Mouse (Mus musculus): Measurements from ENCODE around the gene Tff1. TPM values are rescaled to one million over a fixed set of nuclear protein-coding genes. Genes with fewer than 3 reads are reported as not detected.

The Tff1 gene
- polyA plus RNA-seq, 1 experiment, result not detected

GRCm38 (mm10) chr17:31133776-31134175 lies 31.3 kb downstream of the Tff1 start:
- H3K4me1 ChIP-seq (ENCODE audit: control insufficient read depth, insufficient read depth, low read length), result peaks cover 37% of the 10 kb centered on the region
- H3K27me3 ChIP-seq (ENCODE audit: control insufficient read depth, insufficient read depth, low read length), result no peaks in the 10 kb centered on the region
- no peak overlapping the region for H3K27ac ChIP-seq (ENCODE audit: insufficient read depth, low read length)
- TF ChIP-seq CTCF (IDR thresholded peaks at IDR 0.05; ENCODE audit: borderline replicate concordance, insufficient read depth, low read depth, low read length), result no peak
- no peak for TF ChIP-seq POLR2A (IDR thresholded peaks at IDR 0.05; ENCODE audit: borderline replicate concordance, insufficient read depth, low read length)
- WGBS, result 85% methylated on average over 15 of the region's 15 CpGs
- H3K4me3 ChIP-seq (replicated peaks; ENCODE audit: insufficient read depth, low read depth, low read length), result no peak overlapping the region
- no peak for DNase-seq

GRCm38 (mm10) chr17:31131269-31131821 lies 33.7 kb downstream of the Tff1 start:
- WGBS, result 9% methylated on average over 10 of the region's 10 CpGs
- peak; percentile 38; the same call in 1 of the 2 replicates for TF ChIP-seq POLR2A (IDR thresholded peaks at IDR 0.05; ENCODE audit: borderline replicate concordance, insufficient read depth, low read length)
- no peak for TF ChIP-seq CTCF (IDR thresholded peaks at IDR 0.05; ENCODE audit: borderline replicate concordance, insufficient read depth, low read depth, low read length)
- peaks cover 52% of the 10 kb centered on the region for H3K4me1 ChIP-seq (ENCODE audit: control insufficient read depth, insufficient read depth, low read length)
- H3K27ac ChIP-seq (ENCODE audit: insufficient read depth, low read length), result peak overlapping the region; percentile 96
- no peaks in the 10 kb centered on the region for H3K27me3 ChIP-seq (ENCODE audit: control insufficient read depth, insufficient read depth, low read length)
- no peak overlapping the region for H3K4me3 ChIP-seq (replicated peaks; ENCODE audit: insufficient read depth, low read depth, low read length)
- DNase-seq, result peak; percentile 96

- TF ChIP-seq CTCF (IDR thresholded peaks at IDR 0.05; ENCODE audit: borderline replicate concordance, insufficient read depth, low read depth, low read length) (no peak), POLR2A (IDR thresholded peaks at IDR 0.05; ENCODE audit: borderline replicate concordance, insufficient read depth, low read length) (no peak)
- Histone ChIP-seq H3K27ac (ENCODE audit: insufficient read depth, low read length) (peak within 1 kb of the TSS; percentile 96), H3K27me3 (ENCODE audit: control insufficient read depth, insufficient read depth, low read length) (no peaks in the 10 kb centered on the region), H3K4me3 (replicated peaks; ENCODE audit: insufficient read depth, low read depth, low read length) (no peak within 1 kb of the TSS), H3K4me1 (ENCODE audit: control insufficient read depth, insufficient read depth, low read length) (peaks cover 70% of the 10 kb centered on the region)
- DNase-seq, result no peak
- 23% methylated on average over 2 of the region's 2 CpGs for WGBS
These were observed 35.6 kb downstream of the Tff1 start, which contains the start of gene Tff3 for GRCm38 (mm10) chr17:31129452-31129851. Gene Tff3, minus strand, starts transcription at chr17:31129646.

- Histone ChIP-seq H3K4me3 (replicated peaks; ENCODE audit: insufficient read depth, low read depth, low read length) (no peak overlapping the region), H3K4me1 (ENCODE audit: control insufficient read depth, insufficient read depth, low read length) (peaks cover 71% of the 10 kb centered on the region), H3K27me3 (ENCODE audit: control insufficient read depth, insufficient read depth, low read length) (no peaks in the 10 kb centered on the region), H3K27ac (ENCODE audit: insufficient read depth, low read length) (peak overlapping the region; percentile 57)
- WGBS, result 35% methylated on average over 9 of the region's 9 CpGs
- peak; percentile 57 to 71 for DNase-seq
- TF ChIP-seq CTCF (IDR thresholded peaks at IDR 0.05; ENCODE audit: borderline replicate concordance, insufficient read depth, low read depth, low read length), result no peak
- no peak for TF ChIP-seq POLR2A (IDR thresholded peaks at IDR 0.05; ENCODE audit: borderline replicate concordance, insufficient read depth, low read length)
These were observed 36.3 kb downstream of the Tff1 start for GRCm38 (mm10) chr17:31128708-31129318.

GRCm38 (mm10) chr17:31125548-31126266 lies 39.4 kb downstream of the Tff1 start:
- H3K27me3 ChIP-seq (ENCODE audit: control insufficient read depth, insufficient read depth, low read length), result no peaks in the 10 kb centered on the region
- 3% methylated on average over 9 of the region's 9 CpGs for WGBS
- H3K4me3 ChIP-seq (replicated peaks; ENCODE audit: insufficient read depth, low read depth, low read length), result peak overlapping the region; percentile 36
- peak overlapping the region; percentile 100 for H3K27ac ChIP-seq (ENCODE audit: insufficient read depth, low read length)
- TF ChIP-seq CTCF (IDR thresholded peaks at IDR 0.05; ENCODE audit: borderline replicate concordance, insufficient read depth, low read depth, low read length), result no peak
- peak; percentile 47; the same call in 1 of the 2 replicates for TF ChIP-seq POLR2A (IDR thresholded peaks at IDR 0.05; ENCODE audit: borderline replicate concordance, insufficient read depth, low read length)
- peak; percentile 98 to 99 for DNase-seq
- peaks cover 58% of the 10 kb centered on the region for H3K4me1 ChIP-seq (ENCODE audit: control insufficient read depth, insufficient read depth, low read length)

- H3K4me1 ChIP-seq (ENCODE audit: control insufficient read depth, insufficient read depth, low read length), result peaks cover 36% of the 10 kb centered on the region
- no peak for TF ChIP-seq POLR2A (IDR thresholded peaks at IDR 0.05; ENCODE audit: borderline replicate concordance, insufficient read depth, low read length)
- peak; percentile 92 for TF ChIP-seq CTCF (IDR thresholded peaks at IDR 0.05; ENCODE audit: borderline replicate concordance, insufficient read depth, low read depth, low read length)
- H3K27me3 ChIP-seq (ENCODE audit: control insufficient read depth, insufficient read depth, low read length), result no peaks in the 10 kb centered on the region
- H3K27ac ChIP-seq (ENCODE audit: insufficient read depth, low read length), result no peak overlapping the region
- H3K4me3 ChIP-seq (replicated peaks; ENCODE audit: insufficient read depth, low read depth, low read length), result no peak overlapping the region
- DNase-seq, result peak; percentile 61 to 76
- WGBS, result 7% methylated on average over 8 of the region's 8 CpGs
These were observed 43.1 kb downstream of the Tff1 start for GRCm38 (mm10) chr17:31121975-31122374.

- TF ChIP-seq POLR2A (IDR thresholded peaks at IDR 0.05; ENCODE audit: borderline replicate concordance, insufficient read depth, low read length) (no peak), CTCF (IDR thresholded peaks at IDR 0.05; ENCODE audit: borderline replicate concordance, insufficient read depth, low read depth, low read length) (peak; percentile 90)
- DNase-seq, result peak; percentile 76 to 85
- Histone ChIP-seq H3K4me1 (ENCODE audit: control insufficient read depth, insufficient read depth, low read length) (peaks cover 12% of the 10 kb centered on the region; the same call in 1 of the 2 replicates), H3K27me3 (ENCODE audit: control insufficient read depth, insufficient read depth, low read length) (no peaks in the 10 kb centered on the region), H3K4me3 (replicated peaks; ENCODE audit: insufficient read depth, low read depth, low read length) (no peak overlapping the region), H3K27ac (ENCODE audit: insufficient read depth, low read length) (no peak overlapping the region)
- WGBS, result 4% methylated on average over 7 of the region's 7 CpGs
These were observed 45.6 kb downstream of the Tff1 start for GRCm38 (mm10) chr17:31119429-31119828.
